Mouse (Mus musculus) midbrain, embryonic 14.5 days (tissue): Measurements from ENCODE around the gene Plin5. TPM values are rescaled to one million over a fixed set of nuclear protein-coding genes. Genes with fewer than 3 reads are reported as not detected.
A peak's percentile ranks its signal among the peaks of the same experiment; 100 is the strongest.

ENCODE experiments used
- ATAC-seq: fragments of 200-750 bp; cut with Nextera tagmentation; 2 replicates; pipeline ENCODE4 v1.8.0; 2017; ENCODE audit warnings: moderate number of reproducible peaks, moderate library complexity; ENCODE audit not compliant: low FRiP score, low TSS enrichment
- DNase-seq: peaks from one replicate; pipeline ENCODE4 v3.0.0-alpha.2; 2015
- H3K27ac ChIP-seq: fragments of 300-500 bp; sonication (generic); replicated peaks from 2 replicates; pipeline ENCODE4 v1.5.1; 2014; ENCODE audit warnings: mild to moderate bottlenecking, low read depth, low read length, moderate library complexity
- H3K27me3 ChIP-seq: fragments of 300-500 bp; sonication (generic); 2 replicates; pipeline ENCODE4 v1.6.1; 2014; ENCODE audit warnings: low read length, control low read depth, mixed read lengths; ENCODE audit not compliant: control insufficient read depth, insufficient read depth
- H3K36me3 ChIP-seq: fragments of 300-500 bp; sonication (generic); 2 replicates; pipeline ENCODE4 v1.6.1; 2014; ENCODE audit warnings: low read length, control low read depth; ENCODE audit not compliant: control insufficient read depth, insufficient read depth
- H3K4me1 ChIP-seq: fragments of 300-500 bp; sonication (generic); 2 replicates; pipeline ENCODE4 v1.6.1; 2014; ENCODE audit warnings: mild to moderate bottlenecking, antibody characterized with exemption, low read length, control low read depth; ENCODE audit not compliant: control insufficient read depth, insufficient read depth
- H3K4me2 ChIP-seq: fragments of 300-500 bp; sonication (generic); 2 replicates; pipeline ENCODE4 v1.6.1; 2014; ENCODE audit warnings: mild to moderate bottlenecking, low read length, moderate library complexity
- H3K4me3 ChIP-seq: fragments of 300-500 bp; sonication (generic); replicated peaks from 2 replicates; pipeline ENCODE4 v1.5.1; 2014; ENCODE audit warnings: low read depth, low read length
- H3K9ac ChIP-seq: fragments of 300-500 bp; sonication (generic); replicated peaks from 2 replicates; pipeline ENCODE4 v1.6.1; 2014; ENCODE audit warnings: mild to moderate bottlenecking, low read length, moderate library complexity
- H3K9me3 ChIP-seq: fragments of 300-500 bp; sonication (generic); 2 replicates; pipeline ENCODE4 v1.6.1; 2016; ENCODE audit warnings: low read length, control low read depth, mixed read lengths; ENCODE audit not compliant: control insufficient read depth
- WGBS: fragments of 180-500 bp; shearing (Covaris S2); extraction: QIAGEN DNeasy Blood & Tissue Kit; methylation state at CpG from one replicate; pipeline ENCODE4 v1.1.7; 2014; 5-methylcytosine and 5-hydroxymethylcytosine counted together
- polyA plus RNA-seq: library from polyadenylated mRNA; unstranded; fragments of >200 nt; fragmentation: Nextera tagmentation; extraction: Ambion mirVana; gene quantifications from 2 replicates; pipeline ENCODE4 v1.2.1, GENCODE M21; 2014

The Plin5 gene
- polyA plus RNA-seq: 0.55 and 1.0 TPM in 2 replicates

GRCm38 (mm10) chr17:56117251-56117710 lies at the start of gene Plin5:
Plin5 (minus strand) TSS chr17:56117596.
- peaks cover 40% of the 10 kb centered on the region for H3K27me3 ChIP-seq
- 1% methylated on average over 27 of the region's 27 CpGs for WGBS

GRCm38 (mm10) chr17:56165671-56166070 lies 48.3 kb upstream of the Plin5 start:
- H3K27me3 ChIP-seq: no peaks in the 10 kb centered on the region; the same call in 1 of the 2 replicates
- no peak overlapping the region for H3K4me2 ChIP-seq
- peak overlapping the region; percentile 26; the same call in 1 of the 2 replicates for H3K27ac ChIP-seq
- DNase-seq (peak; percentile 61), ATAC-seq (no peak; the same call in 1 of the 2 replicates)
- H3K9me3 ChIP-seq: no peaks in the 10 kb centered on the region
- H3K4me1 ChIP-seq: peaks cover 6% of the 10 kb centered on the region
- no peak overlapping the region for H3K9ac ChIP-seq
- 36% methylated on average over 11 of the region's 11 CpGs for WGBS
- H3K4me3 ChIP-seq: no peak overlapping the region
- H3K36me3 ChIP-seq: no peaks in the 10 kb centered on the region

More at GRCm38 (mm10) chr17:56117251-56117710, at the start of gene Plin5:
- DNase-seq (peak; percentile 65), ATAC-seq (0 out of 2 replicates have a peak, but pooled peaks have one; percentile 15)
- no peak within 1 kb of the TSS for H3K27ac ChIP-seq
- peaks cover 4% of the 10 kb centered on the region; the same call in 1 of the 2 replicates for H3K4me1 ChIP-seq
- peak within 1 kb of the TSS; percentile 51 for H3K4me2 ChIP-seq
- peak within 1 kb of the TSS; percentile 36; the same call in 1 of the 2 replicates for H3K9ac ChIP-seq
- H3K4me3 ChIP-seq: peak within 1 kb of the TSS; percentile 24; the same call in 1 of the 2 replicates
- H3K9me3 ChIP-seq: peaks cover 2% of the 10 kb centered on the region
- no peaks in the 10 kb centered on the region for H3K36me3 ChIP-seq

DNA sequence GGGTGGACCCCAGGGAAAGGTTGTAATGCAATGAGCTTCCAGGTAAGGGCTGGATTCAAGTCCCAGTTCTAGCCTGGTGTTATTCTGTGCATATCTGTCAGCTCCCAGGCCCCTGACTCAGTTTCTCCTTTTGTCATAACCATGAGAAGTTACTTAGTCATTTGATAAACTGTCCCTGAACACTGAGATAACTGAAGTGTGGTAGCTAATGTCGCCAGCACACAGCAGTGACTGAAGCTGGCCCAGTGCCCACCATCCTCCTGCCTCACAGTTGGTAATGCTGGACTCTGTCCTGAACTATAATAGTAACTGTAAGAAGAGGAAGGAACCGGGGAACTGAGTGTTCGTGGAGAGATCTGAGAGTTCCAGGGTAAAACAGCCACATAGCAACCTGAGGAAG lies 47.1 kb upstream of the Plin5 start:
- no peaks in the 10 kb centered on the region; the same call in 1 of the 2 replicates for H3K27me3 ChIP-seq
- H3K9ac ChIP-seq: no peak overlapping the region
- no peak overlapping the region for H3K4me3 ChIP-seq
- peaks cover 6% of the 10 kb centered on the region for H3K4me1 ChIP-seq
- no peak overlapping the region for H3K27ac ChIP-seq
- H3K9me3 ChIP-seq: no peaks in the 10 kb centered on the region
- no peak overlapping the region for H3K4me2 ChIP-seq
- no peak for DNase-seq
- WGBS: 84% methylated on average over 3 of the region's 3 CpGs
- no peaks in the 10 kb centered on the region for H3K36me3 ChIP-seq
- no peak for ATAC-seq

- Histone ChIP-seq H3K9ac (no peak overlapping the region), H3K4me2 (no peak overlapping the region), H3K4me3 (no peak overlapping the region), H3K27ac (no peak overlapping the region), H3K36me3 (no peaks in the 10 kb centered on the region), H3K27me3 (no peaks in the 10 kb centered on the region; the same call in 1 of the 2 replicates), H3K4me1 (peaks cover 6% of the 10 kb centered on the region), H3K9me3 (no peaks in the 10 kb centered on the region)
- no peak for DNase-seq
- 82% methylated on average over 6 of the region's 6 CpGs for WGBS
- no peak for ATAC-seq
These were observed 46.2 kb upstream of the Plin5 start for GRCm38 (mm10) chr17:56163523-56164102.

DNA sequence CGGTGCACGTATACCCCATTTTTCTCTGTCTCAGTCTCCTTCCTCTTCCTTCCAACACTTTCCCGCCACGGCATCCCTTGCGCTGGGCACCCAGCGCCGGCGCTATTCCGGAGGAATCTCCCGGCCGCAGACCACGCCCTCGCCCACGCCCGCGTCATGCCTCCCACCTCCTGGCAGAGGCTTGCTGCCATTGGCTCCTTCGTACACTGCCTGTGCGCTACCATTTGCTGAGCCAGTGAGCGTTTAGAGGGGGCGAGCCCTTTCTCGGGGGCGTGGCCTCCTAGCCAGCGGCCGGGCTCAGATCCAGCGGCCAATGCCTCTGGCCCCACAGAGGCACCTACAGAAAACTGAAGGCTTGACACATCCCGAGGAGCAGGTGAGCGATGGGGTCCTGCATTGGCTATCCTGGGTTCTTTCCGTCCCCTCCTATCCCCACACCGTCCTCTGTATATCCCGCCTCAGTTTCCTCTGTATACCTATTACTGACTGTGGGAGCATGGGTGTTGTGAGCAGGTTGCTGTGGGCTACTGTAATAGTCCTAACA lies 44.9 kb upstream of the Plin5 start, which contains the start of gene Tnfaip8l1:
Gene Tnfaip8l1, plus strand, starts transcription at position 247 of the 544 bp plus-strand sequence.
- Histone ChIP-seq H3K4me3 (peak within 1 kb of the TSS; percentile 43), H3K4me1 (peaks cover 6% of the 10 kb centered on the region), H3K27me3 (no peaks in the 10 kb centered on the region; the same call in 1 of the 2 replicates), H3K9me3 (no peaks in the 10 kb centered on the region), H3K9ac (peak within 1 kb of the TSS; percentile 61), H3K36me3 (no peaks in the 10 kb centered on the region), H3K27ac (0 out of 2 replicates have a peak within 1 kb of the TSS, but pooled peaks have one; percentile 13), H3K4me2 (peak within 1 kb of the TSS; percentile 58)
- DNase-seq (peak; percentile 95), ATAC-seq (peak; percentile 96)
- 1% methylated on average over 30 of the region's 30 CpGs for WGBS

GRCm38 (mm10) chr17:56159729-56160128 lies 42.3 kb upstream of the Plin5 start:
- H3K36me3 ChIP-seq: no peaks in the 10 kb centered on the region
- no peak overlapping the region for H3K27ac ChIP-seq
- ATAC-seq: no peak
- no peak overlapping the region for H3K9ac ChIP-seq
- no peaks in the 10 kb centered on the region; the same call in 1 of the 2 replicates for H3K27me3 ChIP-seq
- no peaks in the 10 kb centered on the region for H3K9me3 ChIP-seq
- DNase-seq: peak; percentile 83
- WGBS: 3% methylated on average over 9 of the region's 9 CpGs
- no peak overlapping the region for H3K4me3 ChIP-seq
- no peak overlapping the region for H3K4me2 ChIP-seq
- peaks cover 6% of the 10 kb centered on the region for H3K4me1 ChIP-seq

DNA sequence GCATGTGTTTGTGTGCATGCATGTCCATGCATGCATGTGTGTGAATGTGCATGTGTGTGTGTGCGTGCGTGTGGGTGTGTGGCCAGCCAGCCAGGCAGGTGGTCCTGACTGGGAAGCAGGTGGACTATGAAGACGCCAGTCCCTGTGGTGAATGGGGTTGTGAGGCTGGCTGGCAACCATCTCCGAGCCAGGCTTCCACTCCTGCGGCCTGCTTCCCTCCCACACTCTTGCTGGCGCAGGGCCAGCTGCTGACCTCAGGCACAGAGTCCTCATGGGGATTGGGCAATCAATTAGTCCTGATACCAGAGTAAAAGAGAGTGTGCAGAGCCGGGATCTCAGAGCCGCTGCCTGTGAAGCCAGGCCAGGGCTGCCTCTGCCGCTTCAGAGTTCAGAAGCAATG lies 36.2 kb upstream of the Plin5 start:
- H3K4me3 ChIP-seq: no peak overlapping the region
- 24% methylated on average over 9 of the region's 9 CpGs for WGBS
- H3K9me3 ChIP-seq: no peaks in the 10 kb centered on the region
- ATAC-seq (peak; percentile 27; the same call in 1 of the 2 replicates), DNase-seq (peak; percentile 84)
- 0 out of 2 replicates have a peak overlapping the region, but pooled peaks have one; percentile 38 for H3K27ac ChIP-seq
- H3K4me2 ChIP-seq: no peak overlapping the region
- no peak overlapping the region for H3K9ac ChIP-seq
- no peaks in the 10 kb centered on the region for H3K27me3 ChIP-seq
- H3K4me1 ChIP-seq: 0 out of 2 replicates have a peak, but pooled peaks cover 6% of the 10 kb centered on the region
- no peaks in the 10 kb centered on the region for H3K36me3 ChIP-seq

GRCm38 (mm10) chr17:56149897-56150296 lies 32.5 kb upstream of the Plin5 start:
- Histone ChIP-seq H3K9me3 (no peaks in the 10 kb centered on the region), H3K9ac (no peak overlapping the region), H3K4me2 (no peak overlapping the region), H3K27me3 (no peaks in the 10 kb centered on the region), H3K4me1 (0 out of 2 replicates have a peak, but pooled peaks cover 10% of the 10 kb centered on the region), H3K4me3 (no peak overlapping the region), H3K36me3 (no peaks in the 10 kb centered on the region), H3K27ac (no peak overlapping the region)
- DNase-seq (no peak), ATAC-seq (no peak)
- WGBS: 45% methylated on average over 2 of the region's 2 CpGs
